Mouse (Mus musculus) lung, postnatal 0 days (tissue): ENCODE measurements at regions not wholly inside any gene's neighbourhood (a gene's known extent, or its start where the extent isn't known, plus 50 kb on each side); places are given as distances from the start of the nearest gene placed in this dataset.
A peak's percentile ranks its signal among the peaks of the same experiment; 100 is the strongest.

Source experiments
- ATAC-seq: fragments of 200-750 bp; cut with Nextera tagmentation; 2 replicates; pipeline ENCODE4 v1.8.0; 2017; ENCODE audit warnings: moderate library complexity
- DNase-seq: peaks from one replicate; pipeline ENCODE4 v3.0.0-alpha.2; 2016; ENCODE audit warnings: low spot score
- H3K27ac ChIP-seq: fragments of 300-500 bp; sonication (generic); 2 replicates; pipeline ENCODE4 v1.5.1; 2014; ENCODE audit warnings: antibody characterized with exemption, mild to moderate bottlenecking, low read length, mixed read lengths
- H3K27me3 ChIP-seq: fragments of 300-500 bp; sonication (generic); replicated peaks from 2 replicates; pipeline ENCODE4 v1.6.1; 2014; ENCODE audit warnings: low read length, mixed read lengths; ENCODE audit not compliant: insufficient read depth
- H3K36me3 ChIP-seq: fragments of 300-500 bp; sonication (generic); 2 replicates; pipeline ENCODE4 v1.6.1; 2014; ENCODE audit warnings: low read length, mixed read lengths; ENCODE audit not compliant: insufficient read depth
- H3K4me1 ChIP-seq: fragments of 300-500 bp; sonication (generic); 2 replicates; pipeline ENCODE4 v1.6.1; 2014; ENCODE audit warnings: antibody characterized with exemption, low read depth, low read length, mixed read lengths; ENCODE audit not compliant: insufficient read depth
- H3K4me2 ChIP-seq: fragments of 300-500 bp; sonication (generic); replicated peaks from 2 replicates; pipeline ENCODE4 v1.6.1; 2014; ENCODE audit warnings: low read depth, mild to moderate bottlenecking, low read length, moderate library complexity, mixed read lengths
- H3K4me3 ChIP-seq: fragments of 300-500 bp; sonication (generic); 2 replicates; pipeline ENCODE4 v1.5.1; 2014; ENCODE audit warnings: low read depth, low read length
- H3K9ac ChIP-seq: fragments of 300-500 bp; sonication (generic); replicated peaks from 2 replicates; pipeline ENCODE4 v1.6.1; 2014; ENCODE audit warnings: low read depth, mild to moderate bottlenecking
- H3K9me3 ChIP-seq: fragments of 300-500 bp; sonication (generic); 2 replicates; pipeline ENCODE4 v1.6.1; 2016; ENCODE audit warnings: low read length, mixed read lengths
- CTCF ChIP-seq: IDR thresholded peaks from 2 replicates; pipeline ENCODE4 v1.5.1; 2016; ENCODE audit warnings: antibody characterized with exemption, mild to moderate bottlenecking
- EP300 ChIP-seq: IDR thresholded peaks from 2 replicates; pipeline ENCODE4 v1.6.1; 2016; ENCODE audit warnings: antibody characterized with exemption, mild to moderate bottlenecking, control low read depth
- WGBS: fragments of 180-500 bp; shearing (Covaris S2); extraction: QIAGEN DNeasy Blood & Tissue Kit; methylation state at CpG from one replicate; pipeline ENCODE4 v1.1.7; 2014; 5-methylcytosine and 5-hydroxymethylcytosine counted together

- H3K27me3 ChIP-seq = no peaks in the 10 kb centered on the region
- WGBS = 67% methylated on average over 1 of the region's 1 CpGs
These were observed 296.8 kb downstream of the Arl6ip6 start for GRCm38 (mm10) chr2:53488301-53488700.

GRCm38 (mm10) chr2:53490805-53491585 lies 299.5 kb downstream of the Arl6ip6 start:
- no peak for ATAC-seq
- no peaks in the 10 kb centered on the region for H3K9me3 ChIP-seq
- H3K27me3 ChIP-seq = no peaks in the 10 kb centered on the region
- TF ChIP-seq CTCF (no peak), EP300 (no peak)
- H3K9ac ChIP-seq = no peak overlapping the region
- H3K4me1 ChIP-seq = no peaks in the 10 kb centered on the region
- no peak overlapping the region for H3K4me2 ChIP-seq
- H3K36me3 ChIP-seq = no peaks in the 10 kb centered on the region
- no peak overlapping the region for H3K27ac ChIP-seq
- DNase-seq = no peak
- WGBS = 71% methylated on average over 4 of the region's 4 CpGs
- no peak overlapping the region for H3K4me3 ChIP-seq

More at GRCm38 (mm10) chr2:53488301-53488700, 296.8 kb downstream of the Arl6ip6 start:
- Histone ChIP-seq H3K9me3 (no peaks in the 10 kb centered on the region), H3K36me3 (no peaks in the 10 kb centered on the region), H3K4me3 (no peak overlapping the region), H3K27ac (no peak overlapping the region), H3K4me2 (no peak overlapping the region), H3K9ac (no peak overlapping the region), H3K4me1 (no peaks in the 10 kb centered on the region)
- ATAC-seq (no peak), DNase-seq (no peak)
- TF ChIP-seq EP300 = no peak
- TF ChIP-seq CTCF = no peak

DNA sequence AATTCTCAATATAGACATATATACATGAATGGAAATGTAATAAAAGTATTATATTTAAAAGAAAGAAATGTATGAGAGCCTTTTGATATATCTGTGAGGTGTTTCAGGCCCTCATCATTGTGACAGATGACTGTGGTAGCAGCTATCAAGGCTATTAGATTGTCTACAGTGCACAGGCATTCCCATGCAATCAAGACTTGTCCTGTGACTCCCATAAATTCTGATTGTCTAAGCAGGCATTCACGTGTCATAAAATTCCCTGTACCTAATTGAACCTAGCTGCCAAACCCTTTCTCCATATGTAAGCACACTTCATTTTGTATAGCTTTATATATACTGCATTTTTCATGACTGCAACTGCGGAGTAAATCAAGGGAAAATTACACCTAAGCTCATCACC lies 301.3 kb downstream of the Arl6ip6 start:
- Histone ChIP-seq H3K4me1 (no peaks in the 10 kb centered on the region), H3K36me3 (no peaks in the 10 kb centered on the region), H3K9me3 (no peaks in the 10 kb centered on the region), H3K27me3 (no peaks in the 10 kb centered on the region), H3K4me3 (no peak overlapping the region), H3K27ac (no peak overlapping the region), H3K4me2 (no peak overlapping the region), H3K9ac (no peak overlapping the region)
- no peak for ATAC-seq
- DNase-seq = no peak
- TF ChIP-seq EP300 (no peak), CTCF (no peak)
- WGBS = 71% methylated on average over 2 of the region's 2 CpGs

- 41% methylated on average over 14 of the region's 14 CpGs for WGBS
- no peak for ATAC-seq
- TF ChIP-seq EP300 = no peak
- TF ChIP-seq CTCF = no peak
These were observed 310.2 kb downstream of the Arl6ip6 start for GRCm38 (mm10) chr2:53501657-53502274.

DNA sequence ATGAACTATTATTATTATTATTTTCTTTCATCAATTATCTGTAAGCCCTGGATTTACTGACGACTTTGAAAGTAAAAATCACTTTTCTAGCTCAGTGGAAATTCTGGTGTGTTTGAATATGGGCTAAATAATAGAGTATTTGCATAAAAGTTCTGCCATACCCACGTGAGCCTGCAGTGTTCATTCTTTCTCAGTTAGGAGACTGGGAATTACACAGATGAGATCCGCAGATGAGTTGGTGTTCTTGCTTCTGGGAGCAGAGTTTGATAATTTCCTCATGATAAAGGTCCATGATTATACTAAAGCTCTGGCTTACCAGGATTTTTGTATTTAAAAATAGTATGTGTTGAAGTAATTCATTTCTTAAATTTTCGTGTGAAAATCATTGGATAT lies 310.7 kb downstream of the Arl6ip6 start:
- DNase-seq = no peak
- no peak overlapping the region for H3K4me3 ChIP-seq
- no peak overlapping the region for H3K9ac ChIP-seq
- H3K4me2 ChIP-seq = no peak overlapping the region
- TF ChIP-seq EP300 = no peak
- TF ChIP-seq CTCF = no peak
- no peaks in the 10 kb centered on the region for H3K4me1 ChIP-seq
- ATAC-seq = no peak
- H3K27me3 ChIP-seq = no peaks in the 10 kb centered on the region
- no peaks in the 10 kb centered on the region for H3K36me3 ChIP-seq
- no peaks in the 10 kb centered on the region for H3K9me3 ChIP-seq
- 59% methylated on average over 4 of the region's 4 CpGs for WGBS
- no peak overlapping the region for H3K27ac ChIP-seq

More at GRCm38 (mm10) chr2:53501657-53502274, 310.2 kb downstream of the Arl6ip6 start:
- H3K27me3 ChIP-seq = no peaks in the 10 kb centered on the region
- no peaks in the 10 kb centered on the region for H3K4me1 ChIP-seq
- no peak overlapping the region for H3K27ac ChIP-seq
- H3K4me2 ChIP-seq = no peak overlapping the region
- no peak overlapping the region for H3K9ac ChIP-seq
- no peak overlapping the region for H3K4me3 ChIP-seq
- no peak for DNase-seq
- no peaks in the 10 kb centered on the region for H3K36me3 ChIP-seq
- no peaks in the 10 kb centered on the region for H3K9me3 ChIP-seq

GRCm38 (mm10) chr2:53542097-53542496 lies 350.6 kb downstream of the Arl6ip6 start:
- 57% methylated on average over 2 of the region's 2 CpGs for WGBS
- DNase-seq (peak; percentile 84), ATAC-seq (peak; percentile 75)
- Histone ChIP-seq H3K4me2 (no peak overlapping the region), H3K4me1 (no peaks in the 10 kb centered on the region), H3K27ac (no peak overlapping the region), H3K27me3 (no peaks in the 10 kb centered on the region), H3K9me3 (no peaks in the 10 kb centered on the region), H3K9ac (no peak overlapping the region), H3K4me3 (no peak overlapping the region), H3K36me3 (no peaks in the 10 kb centered on the region)
- TF ChIP-seq EP300 = peak; percentile 87
- TF ChIP-seq CTCF = no peak
